Mouse (Mus musculus) liver, embryonic 11.5 days (tissue): ENCODE measurements at regions not wholly inside any gene's neighbourhood (a gene's known extent, or its start where the extent isn't known, plus 50 kb on each side); places are given as distances from the start of the nearest gene placed in this dataset.
"Not testable (repeated sequence)": the region's sequence is repeated elsewhere in the genome, so short reads cannot be mapped to it uniquely, and the experiment has no call there.

Experiments used
- ATAC-seq: fragments of 200-750 bp; cut with Nextera tagmentation; replicated peaks from 2 replicates; pipeline ENCODE4 v1.8.0; 2017; ENCODE audit warnings: moderate number of reproducible peaks, mild to moderate bottlenecking, moderate TSS enrichment, moderate library complexity; ENCODE audit not compliant: low FRiP score
- DNase-seq: peaks from one replicate; pipeline ENCODE4 v3.0.0-alpha.2; 2017; ENCODE audit warnings: low spot score
- H3K27ac ChIP-seq: fragments of 300-500 bp; sonication (generic); 2 replicates; pipeline ENCODE4 v1.5.1; 2014; ENCODE audit warnings: mild to moderate bottlenecking, low read depth, low read length, control low read depth
- H3K27me3 ChIP-seq: fragments of 300-500 bp; sonication (generic); replicated peaks from 2 replicates; pipeline ENCODE4 v1.6.1; 2014; ENCODE audit warnings: low read length, mixed read lengths; ENCODE audit not compliant: control insufficient read depth, insufficient read depth
- H3K36me3 ChIP-seq: fragments of 300-500 bp; sonication (generic); 2 replicates; pipeline ENCODE4 v1.6.1; 2014; ENCODE audit warnings: mild to moderate bottlenecking, low read length, moderate library complexity, mixed read lengths; ENCODE audit not compliant: control insufficient read depth, insufficient read depth
- H3K4me1 ChIP-seq: fragments of 300-500 bp; sonication (generic); replicated peaks from 2 replicates; pipeline ENCODE4 v1.6.1; 2014; ENCODE audit warnings: low read length, mixed read lengths; ENCODE audit not compliant: control insufficient read depth, insufficient read depth
- H3K4me2 ChIP-seq: fragments of 300-500 bp; sonication (generic); 2 replicates; pipeline ENCODE4 v1.6.1; 2014; ENCODE audit warnings: mild to moderate bottlenecking, control low read depth, moderate library complexity
- H3K4me3 ChIP-seq: fragments of 300-500 bp; sonication (generic); 2 replicates; pipeline ENCODE4 v1.5.1; 2014; ENCODE audit warnings: low read depth, low read length, control low read depth
- H3K9ac ChIP-seq: fragments of 300-500 bp; sonication (generic); 2 replicates; pipeline ENCODE4 v1.6.1; 2014; ENCODE audit warnings: low read depth, low read length, control low read depth
- H3K9me3 ChIP-seq: fragments of 300-500 bp; sonication (generic); 2 replicates; pipeline ENCODE4 v1.6.1; 2016; ENCODE audit warnings: low read length, inconsistent platforms, mixed read lengths; ENCODE audit not compliant: control insufficient read depth
- WGBS: fragments of 180-500 bp; shearing (Covaris S2); extraction: QIAGEN DNeasy Blood & Tissue Kit; methylation state at CpG from one replicate; pipeline ENCODE4 v1.1.7; 2014; 5-methylcytosine and 5-hydroxymethylcytosine counted together

DNA sequence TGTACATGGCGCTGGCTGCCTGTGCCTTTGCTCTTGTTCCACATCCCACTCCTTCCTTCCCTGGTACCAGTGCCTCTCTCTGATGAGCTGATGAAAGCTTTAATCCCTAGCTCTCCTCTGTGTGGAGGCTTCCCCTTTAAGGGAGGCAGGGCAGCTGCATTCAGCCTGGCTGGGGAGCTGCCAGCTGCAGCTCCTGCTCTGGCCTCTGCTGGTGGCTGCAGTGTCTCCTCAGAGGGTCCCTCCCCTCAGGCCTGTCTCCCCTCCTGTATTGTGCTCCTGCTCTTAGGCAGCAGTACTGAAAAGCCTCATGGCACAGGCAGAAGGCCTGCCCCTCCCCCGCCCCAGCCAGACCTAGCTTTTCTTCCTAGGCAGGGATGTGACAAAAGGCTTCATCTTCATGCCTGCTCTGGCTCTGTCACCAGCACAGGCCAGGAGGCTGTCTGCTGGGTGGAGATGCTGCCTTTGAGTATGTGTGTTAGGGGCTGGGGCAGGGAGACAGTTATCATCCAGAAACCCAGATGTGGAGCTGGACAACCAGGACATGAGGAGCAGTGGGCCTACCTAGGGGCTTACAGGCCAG lies 97.7 kb upstream of the Zcchc13 start:
- H3K4me2 ChIP-seq, DNase-seq, H3K36me3 ChIP-seq, H3K4me1 ChIP-seq, H3K4me3 ChIP-seq, H3K27ac ChIP-seq, H3K27me3 ChIP-seq, H3K9me3 ChIP-seq, H3K9ac ChIP-seq: not testable (repeated sequence)
- ATAC-seq, result peak; percentile 65
- WGBS, result 86% methylated on average over 1 of the region's 2 CpGs

DNA sequence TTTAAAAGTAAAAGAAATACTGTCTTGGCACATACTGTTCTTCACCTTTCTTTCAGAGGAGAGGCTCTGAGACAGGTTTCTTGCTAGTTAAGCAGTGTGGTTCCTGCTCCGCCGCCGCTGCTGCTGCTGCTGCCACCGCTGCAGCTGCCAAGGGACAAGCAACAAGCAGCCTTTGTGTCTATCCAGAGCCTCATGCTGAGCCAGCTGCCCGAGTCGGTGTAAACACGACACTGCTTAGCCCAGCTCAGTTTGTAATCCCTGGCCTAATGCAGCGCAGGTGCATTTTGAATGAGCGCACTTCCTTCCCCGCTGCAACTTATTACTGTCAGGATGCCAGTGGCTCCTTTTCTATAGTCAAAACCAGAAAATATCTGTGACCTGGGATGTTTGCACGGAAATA lies 97.1 kb upstream of the Zcchc13 start:
- no peak overlapping the region for H3K4me2 ChIP-seq
- no peak overlapping the region for H3K27ac ChIP-seq

DNA sequence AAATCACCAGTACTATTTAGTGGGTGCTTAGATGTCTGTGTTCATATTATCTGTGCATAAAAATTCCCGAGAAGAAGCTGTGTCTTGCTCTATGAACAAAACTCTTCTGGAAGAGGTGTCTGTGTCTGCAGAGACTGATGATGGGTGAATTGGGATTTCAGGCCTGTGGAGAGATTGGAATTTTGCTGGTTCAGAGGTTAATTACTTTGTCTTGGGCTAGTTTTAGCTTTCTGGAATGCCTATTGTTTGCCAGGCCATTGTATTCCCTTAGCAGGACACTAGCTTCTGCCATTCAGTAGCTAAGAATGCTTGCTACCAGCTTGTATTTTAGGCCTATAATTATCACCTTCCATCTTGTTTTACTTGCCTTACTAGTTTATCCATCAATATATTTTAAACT lies 96.6 kb upstream of the Zcchc13 start:
- Histone ChIP-seq H3K4me2 (no peak overlapping the region), H3K4me3 (no peak overlapping the region), H3K36me3 (no peaks in the 10 kb centered on the region), H3K27ac (no peak overlapping the region), H3K9me3 (no peaks in the 10 kb centered on the region), H3K27me3 (no peaks in the 10 kb centered on the region), H3K9ac (no peak overlapping the region), H3K4me1 (0 out of 2 replicates have a peak, but pooled peaks cover 3% of the 10 kb centered on the region)
- ATAC-seq, result no peak
- WGBS, result 47% methylated on average over 1 of the region's 1 CpGs
- no peak for DNase-seq

More for the DNA sequence above, 97.1 kb upstream of the Zcchc13 start:
- H3K9ac ChIP-seq, result no peak overlapping the region
- WGBS, result 35% methylated on average over 11 of the region's 11 CpGs
- H3K9me3 ChIP-seq, result no peaks in the 10 kb centered on the region
- 0 out of 2 replicates have a peak, but pooled peaks cover 3% of the 10 kb centered on the region for H3K4me1 ChIP-seq
- ATAC-seq (no peak), DNase-seq (no peak)
- no peaks in the 10 kb centered on the region for H3K36me3 ChIP-seq
- no peak overlapping the region for H3K4me3 ChIP-seq
- no peaks in the 10 kb centered on the region for H3K27me3 ChIP-seq

- no peak overlapping the region for H3K4me2 ChIP-seq
- ATAC-seq, result no peak
- H3K36me3 ChIP-seq, result no peaks in the 10 kb centered on the region
- no peak overlapping the region for H3K9ac ChIP-seq
- no peak overlapping the region for H3K4me3 ChIP-seq
- H3K27me3 ChIP-seq, result no peaks in the 10 kb centered on the region
- DNase-seq, result no peak
- no peaks in the 10 kb centered on the region for H3K4me1 ChIP-seq
- 65% methylated on average over 5 of the region's 5 CpGs for WGBS
- H3K27ac ChIP-seq, result peak overlapping the region; percentile 43
- no peaks in the 10 kb centered on the region for H3K9me3 ChIP-seq
Observed at GRCm38 (mm10) chrX:103546490-103547202, 83.7 kb upstream of the Zcchc13 start.

DNA sequence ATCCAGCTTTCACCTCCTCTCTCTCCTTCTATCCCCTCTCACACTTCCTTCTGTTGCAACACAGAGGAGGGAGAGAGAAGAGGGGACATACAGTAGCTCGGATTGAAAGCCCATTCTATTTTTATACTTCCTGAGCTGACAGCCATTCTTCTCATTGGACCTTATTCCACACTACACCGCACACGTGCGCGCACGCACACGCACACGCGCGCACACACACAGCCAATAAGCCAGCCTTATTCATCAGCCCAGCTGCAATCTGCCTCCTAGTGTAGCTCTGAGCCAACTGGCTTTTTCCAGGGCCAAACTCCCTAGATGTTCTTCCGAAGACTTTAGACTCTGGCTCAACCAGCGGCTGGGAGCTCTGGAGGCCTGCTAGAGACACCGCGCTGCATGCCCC lies 79.1 kb upstream of the Zcchc13 start:
- Histone ChIP-seq H3K4me1 (peaks cover 3% of the 10 kb centered on the region; the same call in 1 of the 2 replicates), H3K9me3 (no peaks in the 10 kb centered on the region), H3K27me3 (no peaks in the 10 kb centered on the region), H3K27ac (no peak overlapping the region), H3K9ac (no peak overlapping the region), H3K4me2 (no peak overlapping the region), H3K4me3 (no peak overlapping the region), H3K36me3 (no peaks in the 10 kb centered on the region)
- DNase-seq, result no peak
- WGBS, result 74% methylated on average over 14 of the region's 14 CpGs
- no peak for ATAC-seq

GRCm38 (mm10) chrX:103553196-103553595 lies 77.2 kb upstream of the Zcchc13 start:
- WGBS, result 85% methylated on average over 3 of the region's 3 CpGs
- Histone ChIP-seq H3K36me3 (no peaks in the 10 kb centered on the region), H3K9ac (no peak overlapping the region), H3K4me3 (no peak overlapping the region), H3K4me1 (peaks cover 7% of the 10 kb centered on the region), H3K9me3 (no peaks in the 10 kb centered on the region), H3K4me2 (no peak overlapping the region), H3K27me3 (no peaks in the 10 kb centered on the region), H3K27ac (no peak overlapping the region)
- no peak for ATAC-seq
- DNase-seq, result no peak

- Histone ChIP-seq H3K9ac (no peak overlapping the region), H3K9me3 (no peaks in the 10 kb centered on the region), H3K36me3 (no peaks in the 10 kb centered on the region), H3K4me3 (no peak overlapping the region), H3K27me3 (no peaks in the 10 kb centered on the region), H3K4me1 (peaks cover 7% of the 10 kb centered on the region), H3K4me2 (no peak overlapping the region), H3K27ac (no peak overlapping the region)
- ATAC-seq, result no peak
- DNase-seq, result no peak
- 82% methylated on average over 3 of the region's 3 CpGs for WGBS
Observed at GRCm38 (mm10) chrX:103553605-103554004, 76.8 kb upstream of the Zcchc13 start.

GRCm38 (mm10) chrX:103555041-103555986 lies 75.1 kb upstream of the Zcchc13 start:
- 44% methylated on average over 4 of the region's 5 CpGs for WGBS
- peak; percentile 56 for ATAC-seq

More at GRCm38 (mm10) chrX:103555041-103555986, 75.1 kb upstream of the Zcchc13 start:
- H3K4me2 ChIP-seq, H3K9ac ChIP-seq, H3K4me1 ChIP-seq, H3K27me3 ChIP-seq, DNase-seq, H3K36me3 ChIP-seq, H3K9me3 ChIP-seq, H3K27ac ChIP-seq, H3K4me3 ChIP-seq: not testable (repeated sequence)
